Mouse (Mus musculus) limb, embryonic 14.5 days (tissue): Measurements from ENCODE around the gene Dcst2. TPM values are rescaled to one million over a fixed set of nuclear protein-coding genes. Genes with fewer than 3 reads are reported as not detected.

Source experiments
- ATAC-seq: fragments of 200-750 bp; cut with Nextera tagmentation; 2 replicates; pipeline ENCODE4 v1.8.0; 2017; ENCODE audit warnings: low read depth, moderate number of reproducible peaks, moderate TSS enrichment; ENCODE audit not compliant: low FRiP score
- DNase-seq: peaks from one replicate; pipeline ENCODE4 v3.0.0-alpha.2; 2015; ENCODE audit warnings: low spot score
- H3K27ac ChIP-seq: fragments of 300-500 bp; sonication (generic); replicated peaks from 2 replicates; pipeline ENCODE4 v1.5.1; 2014; ENCODE audit warnings: low read depth, mild to moderate bottlenecking, low read length, moderate library complexity, mixed read lengths
- H3K27me3 ChIP-seq: fragments of 300-500 bp; sonication (generic); 2 replicates; pipeline ENCODE4 v1.6.1; 2014; ENCODE audit warnings: low read length, mixed read lengths; ENCODE audit not compliant: control insufficient read depth, insufficient read depth
- H3K36me3 ChIP-seq: fragments of 300-500 bp; sonication (generic); 2 replicates; pipeline ENCODE4 v1.6.1; 2014; ENCODE audit warnings: mild to moderate bottlenecking, low read length, moderate library complexity, mixed read lengths; ENCODE audit not compliant: control insufficient read depth, insufficient read depth
- H3K4me1 ChIP-seq: fragments of 300-500 bp; sonication (generic); 2 replicates; pipeline ENCODE4 v1.6.1; 2014; ENCODE audit warnings: antibody characterized with exemption, low read length, mixed read lengths; ENCODE audit not compliant: control insufficient read depth, insufficient read depth
- H3K4me2 ChIP-seq: fragments of 300-500 bp; sonication (generic); replicated peaks from 2 replicates; pipeline ENCODE4 v1.6.1; 2014; ENCODE audit warnings: low read depth, mild to moderate bottlenecking, low read length, moderate library complexity; ENCODE audit not compliant: severe bottlenecking
- H3K4me3 ChIP-seq: fragments of 300-500 bp; sonication (generic); replicated peaks from 2 replicates; pipeline ENCODE4 v1.5.1; 2014; ENCODE audit warnings: low read length
- H3K9ac ChIP-seq: fragments of 300-500 bp; sonication (generic); 2 replicates; pipeline ENCODE4 v1.6.1; 2014; ENCODE audit warnings: mild to moderate bottlenecking, low read depth, low read length, moderate library complexity; ENCODE audit not compliant: severe bottlenecking
- H3K9me3 ChIP-seq: fragments of 300-500 bp; sonication (generic); 2 replicates; pipeline ENCODE4 v1.6.1; 2016; ENCODE audit warnings: low read length; ENCODE audit not compliant: control insufficient read depth
- POLR2A ChIP-seq: fragments of 200-500 bp; IDR thresholded peaks from 2 replicates; pipeline ENCODE4 v1.8.0; 2012; ENCODE audit warnings: inconsistent platforms, mild to moderate bottlenecking, moderate library complexity, borderline replicate concordance; ENCODE audit not compliant: insufficient read depth, insufficient read length; ENCODE audit errors: extremely low read depth
- WGBS: fragments of 180-500 bp; shearing (Covaris S2); extraction: QIAGEN DNeasy Blood & Tissue Kit; methylation state at CpG from one replicate; pipeline ENCODE4 v1.1.7; 2014; 5-methylcytosine and 5-hydroxymethylcytosine counted together
- polyA plus RNA-seq, 2 experiments: library from polyadenylated mRNA; depleted of rRNA in 1 of 2; stranded (reverse) in 1 of 2; unstranded in 1 of 2; fragments of >200 nt; fragmentation: Nextera tagmentation in 1 of 2; extraction: Ambion mirVana in 1 of 2; gene quantifications; 2 replicates each; pipeline versions ENCODE4 v1.2.1 to v1.2.3; 2012 to 2014

Gene Dcst2
- polyA plus RNA-seq, 2 experiments, result 0.26 to 0.63 TPM

- H3K9me3 ChIP-seq, result no peaks in the 10 kb centered on the region
- WGBS, result 86% methylated on average over 1 of the region's 1 CpGs
- no peak for DNase-seq
- no peaks in the 10 kb centered on the region; the same call in 1 of the 2 replicates for H3K27me3 ChIP-seq
- no peak overlapping the region for H3K4me3 ChIP-seq
- no peak overlapping the region for H3K9ac ChIP-seq
- no peak for TF ChIP-seq POLR2A
- H3K4me1 ChIP-seq, result peaks cover 16% of the 10 kb centered on the region
- H3K4me2 ChIP-seq, result no peak overlapping the region
- peaks cover 42% of the 10 kb centered on the region for H3K36me3 ChIP-seq
- no peak for ATAC-seq
- H3K27ac ChIP-seq, result no peak overlapping the region
These were observed 13.9 kb upstream of the Dcst2 start for GRCm38 (mm10) chr3:89347916-89348315.

- Histone ChIP-seq H3K27ac (no peak overlapping the region; the same call in 1 of the 2 replicates), H3K9me3 (no peaks in the 10 kb centered on the region), H3K9ac (peak overlapping the region; percentile 48), H3K36me3 (peaks cover 31% of the 10 kb centered on the region), H3K4me2 (peak overlapping the region; percentile 96), H3K4me1 (peaks cover 16% of the 10 kb centered on the region), H3K27me3 (no peaks in the 10 kb centered on the region; the same call in 1 of the 2 replicates), H3K4me3 (peak overlapping the region; percentile 64)
- DNase-seq, result peak; percentile 36
- no peak for TF ChIP-seq POLR2A
- ATAC-seq, result peak; percentile 32
- WGBS, result 2% methylated on average over 38 of the region's 38 CpGs
These were observed 12.6 kb upstream of the Dcst2 start for GRCm38 (mm10) chr3:89348911-89349868.

DNA sequence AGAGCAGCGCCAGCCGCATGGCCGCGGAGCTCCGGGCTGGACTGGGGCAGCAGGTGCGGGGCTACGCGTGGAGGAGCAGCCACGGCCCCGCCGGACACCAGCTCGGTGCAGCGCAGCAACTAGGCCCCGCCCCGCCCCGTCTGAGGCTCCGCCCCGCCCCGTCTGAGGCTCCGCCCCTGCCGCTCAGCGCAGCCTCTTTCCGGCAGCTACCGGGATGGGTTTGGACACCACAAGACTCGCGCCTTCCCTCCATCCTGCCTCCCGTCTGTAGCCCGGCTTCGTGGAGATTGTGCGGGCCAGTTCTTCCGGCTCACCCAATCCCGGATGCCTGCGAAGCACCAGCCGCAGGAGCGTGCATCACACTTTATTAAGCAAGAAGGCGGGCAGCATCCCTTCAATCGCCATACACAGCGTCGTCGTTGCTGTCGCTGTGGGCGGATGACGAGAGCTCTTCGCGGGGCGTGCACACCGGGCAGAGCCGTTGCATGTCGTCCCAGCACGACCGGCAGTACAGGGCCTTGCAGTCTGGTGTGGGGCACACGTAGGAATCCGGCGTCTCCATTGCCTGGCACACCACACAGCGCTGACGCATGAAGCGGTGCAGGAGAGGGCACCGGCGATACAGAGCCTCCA, 11.8 kb upstream of the Dcst2 start, which contains the start of gene Adam15:
Gene Adam15 (minus strand): TSS at position 128 of the 633 bp plus-strand sequence.
- Histone ChIP-seq H3K27me3 (no peaks in the 10 kb centered on the region; the same call in 1 of the 2 replicates), H3K4me3 (peak within 1 kb of the TSS; percentile 64), H3K4me1 (peaks cover 16% of the 10 kb centered on the region), H3K9ac (peak within 1 kb of the TSS; percentile 48), H3K4me2 (peak within 1 kb of the TSS; percentile 96), H3K27ac (no peak within 1 kb of the TSS; the same call in 1 of the 2 replicates), H3K9me3 (no peaks in the 10 kb centered on the region), H3K36me3 (peaks cover 23% of the 10 kb centered on the region)
- TF ChIP-seq POLR2A, result no peak
- ATAC-seq (peak; percentile 92), DNase-seq (peak; percentile 83)
- under 1% methylated on average over 52 of the region's 59 CpGs for WGBS

GRCm38 (mm10) chr3:89351271-89351670, 10.5 kb upstream of the Dcst2 start:
- peaks cover 11% of the 10 kb centered on the region; the same call in 1 of the 2 replicates for H3K36me3 ChIP-seq
- TF ChIP-seq POLR2A, result no peak
- no peaks in the 10 kb centered on the region for H3K9me3 ChIP-seq
- ATAC-seq (no peak), DNase-seq (no peak)
- H3K4me3 ChIP-seq, result no peak overlapping the region
- 50% methylated on average over 5 of the region's 5 CpGs for WGBS
- H3K27ac ChIP-seq, result no peak overlapping the region
- H3K4me2 ChIP-seq, result no peak overlapping the region
- no peak overlapping the region for H3K9ac ChIP-seq
- H3K4me1 ChIP-seq, result peaks cover 16% of the 10 kb centered on the region
- no peaks in the 10 kb centered on the region; the same call in 1 of the 2 replicates for H3K27me3 ChIP-seq
